Mouse (Mus musculus) kidney, adult 2 months (tissue): ENCODE results near the gene Echs1. TPM values are rescaled to one million over a fixed set of nuclear protein-coding genes. Genes with fewer than 3 reads are reported as not detected.
"Not testable (repeated sequence)": the region's sequence is repeated elsewhere in the genome, so short reads cannot be mapped to it uniquely, and the experiment has no call there.

Experiments used
- DNase-seq: peaks from one replicate; pipeline ENCODE4 v3.0.0; 2021
- H3K27ac ChIP-seq: fragments of 200-500 bp; 2 replicates; pipeline ENCODE4 v1.5.1; 2012; ENCODE audit warnings: low read depth, low read length, control low read depth, inconsistent platforms; ENCODE audit not compliant: insufficient read depth
- H3K27me3 ChIP-seq: fragments of 200-500 bp; replicated peaks from 2 replicates; pipeline ENCODE4 v1.6.1; 2012; ENCODE audit warnings: mild to moderate bottlenecking, moderate library complexity, low read length, inconsistent platforms; ENCODE audit not compliant: control insufficient read depth, insufficient read depth
- H3K36me3 ChIP-seq: fragments of 200-500 bp; 2 replicates; pipeline ENCODE4 v1.6.1; 2012; ENCODE audit warnings: mild to moderate bottlenecking, moderate library complexity, low read length, inconsistent platforms; ENCODE audit not compliant: control insufficient read depth, insufficient read depth
- H3K4me1 ChIP-seq: fragments of 200-500 bp; 2 replicates; pipeline ENCODE4 v1.6.1; 2011; ENCODE audit warnings: low read length; ENCODE audit not compliant: control insufficient read depth, insufficient read depth
- H3K4me3 ChIP-seq: fragments of 200-500 bp; 2 replicates; pipeline ENCODE4 v1.5.1; 2011; ENCODE audit warnings: mild to moderate bottlenecking, low read depth, low read length, control low read depth; ENCODE audit not compliant: insufficient read depth
- CTCF ChIP-seq: fragments of 200-500 bp; conservative IDR thresholded peaks from 2 replicates; pipeline ENCODE4 v1.5.1; 2011; ENCODE audit warnings: low read depth, mild to moderate bottlenecking, control low read depth, low read length, moderate library complexity, mixed read lengths; ENCODE audit not compliant: insufficient read depth, insufficient read length
- POLR2A ChIP-seq: fragments of 200-500 bp; IDR thresholded peaks from one replicate; pipeline ENCODE4 v1.6.1; 2011; ENCODE audit warnings: low read depth, low read length, control low read depth
- WGBS: fragments of 180-500 bp; shearing (Covaris S2); methylation state at CpG from one replicate; pipeline ENCODE4 v1.1.7; 2018; 5-methylcytosine and 5-hydroxymethylcytosine counted together
- polyA plus RNA-seq: library from polyadenylated mRNA; depleted of rRNA; stranded (reverse); fragments of >200 nt; gene quantifications from 2 replicates; pipeline ENCODE4 v1.2.3, GENCODE M21; 2012

Gene Echs1
- polyA plus RNA-seq, 1 experiment = 381 TPM

DNA sequence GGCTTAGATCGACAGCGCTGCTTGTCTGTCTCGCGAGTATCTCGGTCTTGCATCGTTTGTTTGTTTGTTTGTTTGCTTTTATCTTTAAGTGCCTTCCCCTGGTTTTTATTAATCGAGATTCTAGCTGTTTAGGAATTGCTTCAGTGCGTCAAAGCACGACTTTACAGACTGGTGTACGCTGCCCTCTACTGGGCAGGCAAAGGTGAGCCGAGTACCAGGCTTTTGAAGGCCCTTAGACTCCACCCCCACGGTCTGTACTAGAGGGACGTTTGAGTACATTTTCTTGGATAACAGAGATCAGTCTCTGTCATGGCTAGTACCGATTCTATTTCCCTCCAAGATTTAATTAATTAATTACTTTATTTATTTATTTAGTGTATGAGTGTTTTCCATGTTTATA, 25.1 kb upstream of the Echs1 start:
- 3% methylated on average over 14 of the region's 14 CpGs for WGBS
- Histone ChIP-seq H3K27ac (no peak overlapping the region), H3K4me1 (peaks cover 3% of the 10 kb centered on the region; the same call in 1 of the 2 replicates), H3K27me3 (no peaks in the 10 kb centered on the region), H3K36me3 (no peaks in the 10 kb centered on the region), H3K4me3 (no peak overlapping the region)
- peak; percentile 79 for DNase-seq
- TF ChIP-seq POLR2A (no peak), CTCF (peak; percentile 91)

GRCm38 (mm10) chr7:140138021-140138310, 21.7 kb upstream of the Echs1 start:
- H3K36me3 ChIP-seq = no peaks in the 10 kb centered on the region
- no peaks in the 10 kb centered on the region for H3K27me3 ChIP-seq
- no peak for TF ChIP-seq CTCF
- no peak for TF ChIP-seq POLR2A
- peak overlapping the region; percentile 89 for H3K4me3 ChIP-seq
- H3K4me1 ChIP-seq = peaks cover 3% of the 10 kb centered on the region; the same call in 1 of the 2 replicates
- no peak for DNase-seq
- 0% methylated on average over 8 of the region's 8 CpGs for WGBS
- peak overlapping the region; percentile 79; the same call in 1 of the 2 replicates for H3K27ac ChIP-seq

GRCm38 (mm10) chr7:140137135-140138020, 21.1 kb upstream of the Echs1 start, which contains the start of gene Mtg1:
Gene Mtg1, plus strand, starts transcription at chr7:140137564.
- Histone ChIP-seq H3K27me3 (no peaks in the 10 kb centered on the region), H3K4me1 (peaks cover 3% of the 10 kb centered on the region; the same call in 1 of the 2 replicates), H3K4me3 (peak within 1 kb of the TSS; percentile 89), H3K27ac (peak within 1 kb of the TSS; percentile 79), H3K36me3 (no peaks in the 10 kb centered on the region)
- 2% methylated on average over 39 of the region's 39 CpGs for WGBS
- DNase-seq = peak; percentile 98
- no peak for TF ChIP-seq CTCF
- TF ChIP-seq POLR2A = peak; percentile 51

GRCm38 (mm10) chr7:140135106-140135770, 19.0 kb upstream of the Echs1 start:
- Histone ChIP-seq H3K4me3 (no peak overlapping the region), H3K27me3 (no peaks in the 10 kb centered on the region), H3K4me1 (peaks cover 3% of the 10 kb centered on the region; the same call in 1 of the 2 replicates), H3K36me3 (no peaks in the 10 kb centered on the region), H3K27ac (no peak overlapping the region)
- WGBS = 91% methylated on average over 5 of the region's 5 CpGs
- TF ChIP-seq POLR2A (no peak), CTCF (no peak)
- DNase-seq = no peak

DNA sequence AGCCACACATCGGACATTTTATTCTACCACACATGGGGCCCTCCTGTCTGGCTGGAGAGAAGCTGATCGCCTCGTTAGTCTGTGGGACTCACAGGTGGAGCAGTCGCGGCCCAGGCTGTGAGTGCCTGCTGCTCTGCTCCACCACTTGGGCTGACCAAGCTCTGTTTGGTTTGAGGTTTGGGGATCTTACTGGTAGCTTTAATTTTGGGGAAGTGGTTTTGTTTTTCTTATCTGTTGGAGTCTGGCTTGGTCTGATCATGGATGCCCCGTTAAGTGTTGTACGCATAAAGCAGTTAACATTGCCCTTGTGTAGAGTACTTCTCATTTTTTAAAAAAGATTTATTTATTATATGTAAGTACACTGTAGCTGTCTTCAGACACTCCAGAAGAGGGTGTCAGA, 17.8 kb upstream of the Echs1 start:
- H3K27me3 ChIP-seq, H3K4me1 ChIP-seq, H3K4me3 ChIP-seq, H3K27ac ChIP-seq, DNase-seq, H3K36me3 ChIP-seq: not testable (repeated sequence)
- 97% methylated on average over 5 of the region's 7 CpGs for WGBS

DNA sequence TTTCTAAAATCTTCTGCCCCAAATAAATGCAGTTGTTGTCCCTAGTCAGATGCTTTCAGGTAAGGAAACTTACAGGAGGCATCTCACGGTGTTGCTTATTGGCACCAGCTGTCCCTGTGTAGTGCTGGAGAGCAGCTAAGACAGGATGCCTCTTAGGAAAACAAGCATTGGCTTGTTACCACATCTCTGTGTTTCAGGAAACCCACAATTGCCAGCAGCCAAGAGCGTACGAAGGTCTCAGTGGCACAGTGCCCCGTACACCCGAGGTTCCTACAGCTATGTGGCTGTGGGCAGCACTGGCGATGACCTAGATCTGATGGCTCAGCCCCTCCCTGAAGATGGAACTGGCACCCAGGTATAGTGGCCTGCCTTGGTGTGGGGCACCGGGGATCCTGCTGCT, 15.9 kb upstream of the Echs1 start:
- H3K4me3 ChIP-seq, H3K4me1 ChIP-seq, DNase-seq, H3K36me3 ChIP-seq, H3K27me3 ChIP-seq, H3K27ac ChIP-seq: not testable (repeated sequence)
- WGBS = 90% methylated on average over 7 of the region's 7 CpGs

DNA sequence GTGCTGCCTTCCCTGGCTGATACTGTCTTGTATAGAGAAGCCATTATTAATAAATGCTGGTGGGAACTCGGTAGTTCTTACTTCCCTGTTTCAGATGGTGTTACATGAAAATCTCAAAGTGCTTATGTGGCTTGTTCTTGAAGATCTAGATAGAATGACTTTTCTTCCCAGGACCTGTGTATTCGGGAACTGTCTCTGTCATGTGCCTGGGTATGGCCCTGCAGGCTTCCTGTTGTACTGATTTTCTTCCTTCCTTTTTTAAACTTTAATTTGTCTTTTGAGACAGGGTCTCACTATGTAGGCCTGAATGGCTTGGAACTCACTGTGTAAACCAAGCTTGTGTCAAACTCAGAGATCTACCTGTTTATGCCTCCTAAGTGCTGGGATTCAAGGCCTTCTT, 11.6 kb upstream of the Echs1 start:
- H3K36me3 ChIP-seq = no peaks in the 10 kb centered on the region
- peaks cover 6% of the 10 kb centered on the region; the same call in 1 of the 2 replicates for H3K4me1 ChIP-seq
- no peak for DNase-seq
- no peak overlapping the region for H3K27ac ChIP-seq
- no peak overlapping the region for H3K4me3 ChIP-seq
- WGBS = 80% methylated on average over 2 of the region's 2 CpGs
- no peaks in the 10 kb centered on the region for H3K27me3 ChIP-seq
- TF ChIP-seq POLR2A (no peak), CTCF (no peak)

GRCm38 (mm10) chr7:140126934-140127333, 10.7 kb upstream of the Echs1 start:
- peaks cover 6% of the 10 kb centered on the region; the same call in 1 of the 2 replicates for H3K4me1 ChIP-seq

More at GRCm38 (mm10) chr7:140126934-140127333, 10.7 kb upstream of the Echs1 start:
- Histone ChIP-seq H3K27ac (no peak overlapping the region), H3K27me3 (no peaks in the 10 kb centered on the region), H3K36me3 (no peaks in the 10 kb centered on the region), H3K4me3 (no peak overlapping the region)
- WGBS = 85% methylated on average over 3 of the region's 3 CpGs
- TF ChIP-seq CTCF = no peak
- TF ChIP-seq POLR2A = no peak
- no peak for DNase-seq
